In genomic region chr6:121274356-121274755, GRCm38 (mm10) we compare ENCODE assay signal across 8 mouse cellular contexts. TPM values are rescaled to one million over a fixed set of nuclear protein-coding genes. Genes with fewer than 3 reads are reported as not detected.
DNase-seq lines count a peak whose midpoint lies in the region; ATAC-seq lines count a peak whose summit lies in the region.

No protein-coding gene starts in this region.

- peak; percentile 81 for DNase-seq in CD4-positive, CD25-positive, alpha-beta regulatory T cell, adult 2 months (ENCODE audit: low read depth, low spot score)
- DNase-seq in kidney, adult 8-10 months, result peak; percentile 24 to 60
- DNase-seq in kidney, adult 11 months, result no peak
- peak; percentile 78 for DNase-seq in R1 (ENCODE audit: low read depth, low spot score)
- DNase-seq in kidney, postnatal 10 days, result peak; percentile 55
- DNase-seq in retina, embryonic 14.5 days (ENCODE audit: low spot score), result peak; percentile 78
- DNase-seq in urinary bladder, postnatal 10 days (ENCODE audit: low spot score), result no peak

- no peak for ATAC-seq in CD4-positive, CD25-positive, alpha-beta regulatory T cell, adult 4 months

RNA-seq across cellular contexts. Expression of gene Slc6a13, which starts 25.7 kb away (rescaled TPM):
- polyA plus RNA-seq in CD4-positive, CD25-positive, alpha-beta regulatory T cell, adult 4 months (2017; shearing (Covaris generic)), result under 1 TPM in 1 of 2 experiments, not detected in 1; 0.27 TPM

RNA-seq across cellular contexts. Expression of gene Usp18, which starts 28.6 kb away (rescaled TPM):
- 100 to 1,000 TPM; 123 to 154 TPM for polyA plus RNA-seq in CD4-positive, CD25-positive, alpha-beta regulatory T cell, adult 4 months (2017; shearing (Covaris generic))

Comparison
In these comparisons a context has a peak if more than half of its experiments do, and no peak if none do; other contexts are left out.
1. DNase-seq: peak in CD4-positive, CD25-positive, alpha-beta regulatory T cell, adult 2 months (single experiment), kidney, adult 8-10 months (2 of 2), R1 (single experiment), kidney, postnatal 10 days (single experiment) and retina, embryonic 14.5 days (single experiment); none in kidney, adult 11 months (single experiment) and urinary bladder, postnatal 10 days (single experiment).